Comparison of ENCODE assay signal across 12 mouse cellular contexts in genomic region chr5:122528591-122528990, GRCm38 (mm10). TPM values are rescaled to one million over a fixed set of nuclear protein-coding genes. Genes with fewer than 3 reads are reported as not detected.
DNase-seq lines count a peak whose midpoint lies in the region; ATAC-seq lines count a peak whose summit lies in the region.
"Had no signal": no experiment of that assay in that cellular context is flagged by ENCODE, and none has a peak within 500 bp of the region (broad histone marks: within the 10 kb centered on the region; RNA-seq: fewer than 3 reads in every experiment).

No protein-coding gene starts in this region.

- H3K27me3 ChIP-seq in hindbrain, embryonic 10.5 days (ENCODE audit: insufficient read depth, poor library complexity, severe bottlenecking): no peaks in the 10 kb centered on the region
- no peaks in the 10 kb centered on the region for H3K27me3 ChIP-seq in hindbrain, embryonic 14.5 days (ENCODE audit: control insufficient read depth, insufficient read depth, low read length)
- no peaks in the 10 kb centered on the region for H3K27me3 ChIP-seq in liver, embryonic 15.5 days
- H3K27me3 ChIP-seq in liver, embryonic 12.5 days (replicated peaks): 0 out of 2 replicates have a peak, but pooled peaks cover 6% of the 10 kb centered on the region
- H3K27me3 ChIP-seq in heart, embryonic 16.5 days (ENCODE audit: control insufficient read depth, insufficient read depth, low read length): no peaks in the 10 kb centered on the region
- no peaks in the 10 kb centered on the region for H3K27me3 ChIP-seq in stomach, embryonic 14.5 days (ENCODE audit: control insufficient read depth, insufficient read depth, low read length)

- no peak overlapping the region for H3K4me3 ChIP-seq in hindbrain, embryonic 10.5 days
- H3K4me3 ChIP-seq in hindbrain, embryonic 14.5 days (replicated peaks; ENCODE audit: low read length): no peak overlapping the region
- no peak overlapping the region for H3K4me3 ChIP-seq in liver, embryonic 15.5 days (replicated peaks)
- H3K4me3 ChIP-seq in liver, embryonic 12.5 days: no peak overlapping the region
- no peak overlapping the region for H3K4me3 ChIP-seq in heart, embryonic 16.5 days (ENCODE audit: low read length)
- H3K4me3 ChIP-seq in stomach, embryonic 14.5 days (ENCODE audit: low read depth, low read length): no peak overlapping the region

- H3K4me1 ChIP-seq in hindbrain, embryonic 10.5 days (replicated peaks): peaks cover 42% of the 10 kb centered on the region
- H3K4me1 ChIP-seq in hindbrain, embryonic 14.5 days (replicated peaks; ENCODE audit: control insufficient read depth, insufficient read depth, low read length): no peaks in the 10 kb centered on the region
- H3K4me1 ChIP-seq in liver, embryonic 15.5 days (replicated peaks): peaks cover 37% of the 10 kb centered on the region
- peaks cover 29% of the 10 kb centered on the region for H3K4me1 ChIP-seq in liver, embryonic 12.5 days
- peaks cover 66% of the 10 kb centered on the region for H3K4me1 ChIP-seq in heart, embryonic 16.5 days (ENCODE audit: control insufficient read depth, insufficient read depth, low read length)
- H3K4me1 ChIP-seq in stomach, embryonic 14.5 days (ENCODE audit: control insufficient read depth, insufficient read depth, low read length): peaks cover 51% of the 10 kb centered on the region

- peaks cover 22% of the 10 kb centered on the region; the same call in 1 of the 2 replicates for H3K36me3 ChIP-seq in hindbrain, embryonic 10.5 days
- H3K36me3 ChIP-seq in hindbrain, embryonic 14.5 days (replicated peaks; ENCODE audit: control insufficient read depth, insufficient read depth): 0 out of 2 replicates have a peak, but pooled peaks cover 4% of the 10 kb centered on the region
- H3K36me3 ChIP-seq in liver, embryonic 15.5 days (replicated peaks): no peaks in the 10 kb centered on the region
- no peaks in the 10 kb centered on the region for H3K36me3 ChIP-seq in liver, embryonic 12.5 days
- H3K36me3 ChIP-seq in heart, embryonic 16.5 days (ENCODE audit: control insufficient read depth, insufficient read depth): no peaks in the 10 kb centered on the region
- no peaks in the 10 kb centered on the region for H3K36me3 ChIP-seq in stomach, embryonic 14.5 days (ENCODE audit: control insufficient read depth, insufficient read depth, low read length)

- ATAC-seq in hindbrain, embryonic 14.5 days (ENCODE audit: low FRiP score): no peak
- ATAC-seq in liver, embryonic 15.5 days (ENCODE audit: insufficient read depth): no peak
- no peak for ATAC-seq in liver, embryonic 12.5 days
- ATAC-seq in heart, embryonic 16.5 days (replicated peaks; ENCODE audit: extremely low read depth, insufficient read depth, low FRiP score): no peak
- no peak for ATAC-seq in stomach, embryonic 14.5 days (ENCODE audit: insufficient number of reproducible peaks, insufficient read depth, low FRiP score, low read depth)
- ATAC-seq: forebrain, embryonic 16.5 days had no signal

- H3K4me2 ChIP-seq in hindbrain, embryonic 14.5 days (replicated peaks): no peak overlapping the region
- H3K4me2 ChIP-seq in liver, embryonic 15.5 days: no peak overlapping the region
- H3K4me2 ChIP-seq in liver, embryonic 12.5 days: no peak overlapping the region
- no peak overlapping the region for H3K4me2 ChIP-seq in heart, embryonic 16.5 days (ENCODE audit: low read depth, low read length)
- no peak overlapping the region for H3K4me2 ChIP-seq in stomach, embryonic 14.5 days (replicated peaks; ENCODE audit: low read depth, low read length)

- intact Hi-C loops in left cerebral cortex, postnatal 25 days (cut with DNase I): no loop called here

- WGBS in hindbrain, embryonic 10.5 days: 79% methylated on average over 3 of the region's 3 CpGs
- WGBS in hindbrain, embryonic 14.5 days: 85% methylated on average over 3 of the region's 3 CpGs
- 55% methylated on average over 3 of the region's 3 CpGs for WGBS in liver, embryonic 15.5 days (ENCODE audit: insufficient replicate concordance)
- 67% methylated on average over 3 of the region's 3 CpGs for WGBS in liver, embryonic 12.5 days (ENCODE audit: insufficient replicate concordance)
- 74% methylated on average over 3 of the region's 3 CpGs for WGBS in heart, embryonic 16.5 days
- 63% methylated on average over 3 of the region's 3 CpGs for WGBS in stomach, embryonic 14.5 days

- peak overlapping the region; percentile 59; the same call in 1 of the 2 replicates for H3K27ac ChIP-seq in hindbrain, embryonic 10.5 days
- H3K27ac ChIP-seq in hindbrain, embryonic 14.5 days: no peak overlapping the region
- peak overlapping the region; percentile 9; the same call in 1 of the 2 replicates for H3K27ac ChIP-seq in liver, embryonic 15.5 days (replicated peaks)
- no peak overlapping the region for H3K27ac ChIP-seq in liver, embryonic 12.5 days
- peak overlapping the region; percentile 84 for H3K27ac ChIP-seq in heart, embryonic 16.5 days (ENCODE audit: low read length)
- peak overlapping the region; percentile 33; the same call in 1 of the 2 replicates for H3K27ac ChIP-seq in stomach, embryonic 14.5 days (ENCODE audit: low read length)
- H3K27ac ChIP-seq: liver, embryonic 14.5 days had no signal

- no peak for DNase-seq in hindbrain, embryonic 10.5 days (ENCODE audit: low spot score)
- DNase-seq in hindbrain, embryonic 14.5 days (ENCODE audit: low spot score): no peak
- no peak for DNase-seq in left cerebral cortex, postnatal 25 days (ENCODE audit: low spot score in 2 of 2)
- no peak for DNase-seq in B cell, adult 2 months
- DNase-seq: cerebellum, adult 18-20 months; embryo, embryonic 11 days had no signal

- 0 out of 2 replicates have a peak, but pooled peaks cover 3% of the 10 kb centered on the region for H3K9me3 ChIP-seq in hindbrain, embryonic 10.5 days
- H3K9me3 ChIP-seq in hindbrain, embryonic 14.5 days (ENCODE audit: control insufficient read depth, low read length): no peaks in the 10 kb centered on the region
- no peaks in the 10 kb centered on the region for H3K9me3 ChIP-seq in liver, embryonic 15.5 days (replicated peaks)
- no peaks in the 10 kb centered on the region for H3K9me3 ChIP-seq in liver, embryonic 12.5 days (replicated peaks)
- H3K9me3 ChIP-seq in heart, embryonic 16.5 days (replicated peaks; ENCODE audit: control insufficient read depth, low read length): no peaks in the 10 kb centered on the region
- H3K9me3 ChIP-seq in stomach, embryonic 14.5 days (ENCODE audit: control insufficient read depth, low read depth, low read length): no peaks in the 10 kb centered on the region

- no peak overlapping the region for H3K9ac ChIP-seq in hindbrain, embryonic 14.5 days
- no peak overlapping the region for H3K9ac ChIP-seq in liver, embryonic 15.5 days
- no peak overlapping the region for H3K9ac ChIP-seq in liver, embryonic 12.5 days
- peak overlapping the region; percentile 34 for H3K9ac ChIP-seq in heart, embryonic 16.5 days (ENCODE audit: low read length)
- no peak overlapping the region for H3K9ac ChIP-seq in stomach, embryonic 14.5 days (replicated peaks; ENCODE audit: low read depth, low read length)
- H3K9ac ChIP-seq: liver, embryonic 14.5 days had no signal

RNA-seq across cellular contexts. Expression of gene Atp2a2, which starts 26.6 kb away (rescaled TPM):
- 38.8 and 41.9 TPM in 2 replicates for polyA plus RNA-seq in hindbrain, embryonic 10.5 days (2016; fragmentation: Nextera tagmentation; extraction: Ambion mirVana)
- 74.1 and 74.7 TPM in 2 replicates for polyA plus RNA-seq in hindbrain, embryonic 14.5 days (2014; fragmentation: Nextera tagmentation; extraction: Ambion mirVana)
- polyA plus RNA-seq in liver, embryonic 15.5 days (2015; fragmentation: Nextera tagmentation; extraction: Ambion mirVana): 13.2 and 14.5 TPM in 2 replicates
- polyA plus RNA-seq in liver, embryonic 12.5 days (2016; fragmentation: Nextera tagmentation; extraction: Ambion mirVana): 44.2 and 45.7 TPM in 2 replicates
- 306 and 316 TPM in 2 replicates for polyA plus RNA-seq in heart, embryonic 16.5 days (2015; fragmentation: Nextera tagmentation; extraction: Ambion mirVana)
- polyA plus RNA-seq in stomach, embryonic 14.5 days (2014; fragmentation: Nextera tagmentation; extraction: Ambion mirVana): 36.7 and 40.0 TPM in 2 replicates
- 100 to 1,000 TPM; 748 to 749 TPM for total RNA-seq in left cerebral cortex, postnatal 25 days (2021)

Comparison
In these comparisons a context has a peak if more than half of its experiments do, and no peak if none do; other contexts are left out.
1. H3K27ac ChIP-seq: peak in hindbrain, embryonic 10.5 days (single experiment), liver, embryonic 15.5 days (single experiment), heart, embryonic 16.5 days (single experiment) and stomach, embryonic 14.5 days (single experiment); none in hindbrain, embryonic 14.5 days (single experiment) and liver, embryonic 12.5 days (single experiment).